Mouse (Mus musculus): ENCODE measurements around the gene Iqgap2.

GRCm38 (mm10) chr13:95597578-95597977 lies 294.1 kb downstream of the Iqgap2 start:
- TF ChIP-seq POLR2A (IDR thresholded peaks at IDR 0.05; ENCODE audit: low read depth, low read length): no peak
- no peak for TF ChIP-seq CTCF (IDR thresholded peaks at IDR 0.05; ENCODE audit: borderline replicate concordance, insufficient read depth, low read length)

All from embryonic fibroblast, embryonic 13.5 days (primary cell).